Mouse (Mus musculus) cerebellum, adult 2 months (tissue): ENCODE results near the gene Clec18a.

Source experiments
- CTCF ChIP-seq: fragments of 200-500 bp; IDR thresholded peaks from 2 replicates; pipeline ENCODE4 v1.5.1; 2011; ENCODE audit warnings: low read depth, mild to moderate bottlenecking, control low read depth, low read length, moderate library complexity, borderline replicate concordance; ENCODE audit not compliant: insufficient read depth
- POLR2A ChIP-seq: fragments of 200-500 bp; IDR thresholded peaks from 2 replicates; pipeline ENCODE4 v1.6.1; 2011; ENCODE audit warnings: low read length, control low read depth, borderline replicate concordance; ENCODE audit not compliant: insufficient read depth

- no peak for TF ChIP-seq CTCF
- no peak for TF ChIP-seq POLR2A
These were observed 62.2 kb downstream of the Clec18a start for GRCm38 (mm10) chr8:111030045-111030444.
